Mouse (Mus musculus) heart, embryonic 16.5 days (tissue): ENCODE data around the gene Defb45. TPM values are rescaled to one million over a fixed set of nuclear protein-coding genes. Genes with fewer than 3 reads are reported as not detected.

Experiments used
- ATAC-seq: fragments of 200-750 bp; cut with Nextera tagmentation; replicated peaks from 2 replicates; pipeline ENCODE4 v1.8.0; 2017; ENCODE audit warnings: moderate number of reproducible peaks; ENCODE audit not compliant: insufficient read depth, low FRiP score; ENCODE audit errors: extremely low read depth
- H3K27ac ChIP-seq: fragments of 300-500 bp; sonication (generic); 2 replicates; pipeline ENCODE4 v1.5.1; 2014; ENCODE audit warnings: mild to moderate bottlenecking, low read length, control low read depth, moderate library complexity
- H3K27me3 ChIP-seq: fragments of 300-500 bp; sonication (generic); 2 replicates; pipeline ENCODE4 v1.6.1; 2014; ENCODE audit warnings: low read length, mixed read lengths; ENCODE audit not compliant: control insufficient read depth, insufficient read depth
- H3K36me3 ChIP-seq: fragments of 300-500 bp; sonication (generic); 2 replicates; pipeline ENCODE4 v1.6.1; 2014; ENCODE audit not compliant: control insufficient read depth, insufficient read depth
- H3K4me1 ChIP-seq: fragments of 300-500 bp; sonication (generic); 2 replicates; pipeline ENCODE4 v1.6.1; 2014; ENCODE audit warnings: low read length, mixed read lengths; ENCODE audit not compliant: control insufficient read depth, insufficient read depth
- H3K4me2 ChIP-seq: fragments of 300-500 bp; sonication (generic); 2 replicates; pipeline ENCODE4 v1.6.1; 2014; ENCODE audit warnings: low read depth, mild to moderate bottlenecking, control low read depth, low read length
- H3K4me3 ChIP-seq: fragments of 300-500 bp; sonication (generic); 2 replicates; pipeline ENCODE4 v1.5.1; 2014; ENCODE audit warnings: mild to moderate bottlenecking, control low read depth, low read length
- H3K9ac ChIP-seq: fragments of 300-500 bp; sonication (generic); 2 replicates; pipeline ENCODE4 v1.6.1; 2014; ENCODE audit warnings: low read length, control low read depth
- H3K9me3 ChIP-seq: fragments of 300-500 bp; sonication (generic); replicated peaks from 2 replicates; pipeline ENCODE4 v1.6.1; 2016; ENCODE audit warnings: low read length; ENCODE audit not compliant: control insufficient read depth
- WGBS: fragments of 180-500 bp; shearing (Covaris S2); extraction: QIAGEN DNeasy Blood & Tissue Kit; methylation state at CpG from one replicate; pipeline ENCODE4 v1.1.7; 2014; 5-methylcytosine and 5-hydroxymethylcytosine counted together
- polyA plus RNA-seq: library from polyadenylated mRNA; unstranded; fragments of >200 nt; fragmentation: Nextera tagmentation; extraction: Ambion mirVana; gene quantifications from 2 replicates; pipeline ENCODE4 v1.2.1, GENCODE M21; 2015

Defb45 gene
- polyA plus RNA-seq = not detected in 2 replicates

GRCm38 (mm10) chr2:152599299-152599698 is at the start of gene Defb45:
Gene Defb45, minus strand, starts transcription at chr2:152599399.
- 64% methylated on average over 7 of the region's 7 CpGs for WGBS
- Histone ChIP-seq H3K36me3 (no peaks in the 10 kb centered on the region), H3K4me1 (no peaks in the 10 kb centered on the region), H3K4me2 (no peak within 1 kb of the TSS), H3K27me3 (no peaks in the 10 kb centered on the region), H3K9ac (no peak within 1 kb of the TSS), H3K27ac (no peak within 1 kb of the TSS), H3K4me3 (no peak within 1 kb of the TSS), H3K9me3 (no peaks in the 10 kb centered on the region)
- no peak for ATAC-seq

GRCm38 (mm10) chr2:152639406-152640113 is 40.4 kb upstream of the Defb45 start:
- 22% methylated on average over 11 of the region's 11 CpGs for WGBS
- peaks cover 10% of the 10 kb centered on the region for H3K4me1 ChIP-seq
- H3K36me3 ChIP-seq = no peaks in the 10 kb centered on the region
- no peaks in the 10 kb centered on the region for H3K9me3 ChIP-seq
- no peak overlapping the region for H3K9ac ChIP-seq
- H3K4me2 ChIP-seq = no peak overlapping the region
- peak; percentile 46 for ATAC-seq
- H3K27me3 ChIP-seq = 0 out of 2 replicates have a peak, but pooled peaks cover under 1% of the 10 kb centered on the region
- H3K27ac ChIP-seq = peak overlapping the region; percentile 68
- H3K4me3 ChIP-seq = no peak overlapping the region

- H3K4me3 ChIP-seq = no peak overlapping the region
- H3K27ac ChIP-seq = peak overlapping the region; percentile 68
- ATAC-seq = no peak
- 57% methylated on average over 6 of the region's 6 CpGs for WGBS
- H3K36me3 ChIP-seq = no peaks in the 10 kb centered on the region
- H3K4me1 ChIP-seq = peaks cover 11% of the 10 kb centered on the region
- 0 out of 2 replicates have a peak, but pooled peaks cover 2% of the 10 kb centered on the region for H3K27me3 ChIP-seq
- H3K9ac ChIP-seq = no peak overlapping the region
- no peaks in the 10 kb centered on the region for H3K9me3 ChIP-seq
- no peak overlapping the region for H3K4me2 ChIP-seq
Observed at GRCm38 (mm10) chr2:152638865-152639264, 39.7 kb upstream of the Defb45 start.

- Histone ChIP-seq H3K27ac (peak overlapping the region; percentile 86), H3K4me2 (no peak overlapping the region), H3K4me3 (no peak overlapping the region), H3K9me3 (no peaks in the 10 kb centered on the region), H3K9ac (no peak overlapping the region), H3K27me3 (0 out of 2 replicates have a peak, but pooled peaks cover 2% of the 10 kb centered on the region), H3K36me3 (no peaks in the 10 kb centered on the region), H3K4me1 (peaks cover 18% of the 10 kb centered on the region)
- ATAC-seq = no peak
- WGBS = 79% methylated on average over 4 of the region's 4 CpGs
Observed at GRCm38 (mm10) chr2:152637381-152637780, 38.2 kb upstream of the Defb45 start.

GRCm38 (mm10) chr2:152637006-152637322 is 37.8 kb upstream of the Defb45 start:
- ATAC-seq = no peak
- Histone ChIP-seq H3K4me1 (peaks cover 18% of the 10 kb centered on the region), H3K9ac (no peak overlapping the region), H3K27ac (peak overlapping the region; percentile 86), H3K4me2 (0 out of 2 replicates have a peak overlapping the region, but pooled peaks have one; percentile 23), H3K36me3 (no peaks in the 10 kb centered on the region), H3K4me3 (no peak overlapping the region), H3K27me3 (0 out of 2 replicates have a peak, but pooled peaks cover 2% of the 10 kb centered on the region), H3K9me3 (no peaks in the 10 kb centered on the region)
- 71% methylated on average over 6 of the region's 6 CpGs for WGBS

GRCm38 (mm10) chr2:152636246-152637005 is 37.2 kb upstream of the Defb45 start:
- Histone ChIP-seq H3K9me3 (no peaks in the 10 kb centered on the region), H3K4me3 (no peak overlapping the region), H3K4me1 (peaks cover 18% of the 10 kb centered on the region), H3K36me3 (no peaks in the 10 kb centered on the region), H3K27ac (peak overlapping the region; percentile 86), H3K27me3 (0 out of 2 replicates have a peak, but pooled peaks cover 2% of the 10 kb centered on the region), H3K9ac (0 out of 2 replicates have a peak overlapping the region, but pooled peaks have one; percentile 32), H3K4me2 (0 out of 2 replicates have a peak overlapping the region, but pooled peaks have one; percentile 23)
- peak; percentile 73 for ATAC-seq
- WGBS = 60% methylated on average over 23 of the region's 23 CpGs

GRCm38 (mm10) chr2:152634311-152634710 is 35.1 kb upstream of the Defb45 start:
- WGBS = 58% methylated on average over 29 of the region's 29 CpGs
- no peak for ATAC-seq
- no peaks in the 10 kb centered on the region; the same call in 1 of the 2 replicates for H3K36me3 ChIP-seq

GRCm38 (mm10) chr2:152633334-152633733 is 34.1 kb upstream of the Defb45 start:
- H3K36me3 ChIP-seq = no peaks in the 10 kb centered on the region; the same call in 1 of the 2 replicates
- WGBS = 23% methylated on average over 17 of the region's 17 CpGs
- H3K4me1 ChIP-seq = peaks cover 18% of the 10 kb centered on the region
- peak overlapping the region; percentile 2; the same call in 1 of the 2 replicates for H3K9ac ChIP-seq
- H3K9me3 ChIP-seq = no peaks in the 10 kb centered on the region
- no peak overlapping the region; the same call in 1 of the 2 replicates for H3K27ac ChIP-seq
- H3K4me2 ChIP-seq = peak overlapping the region; percentile 46
- no peak for ATAC-seq
- peaks cover 7% of the 10 kb centered on the region for H3K27me3 ChIP-seq
- H3K4me3 ChIP-seq = peak overlapping the region; percentile 3; the same call in 1 of the 2 replicates

More at GRCm38 (mm10) chr2:152634311-152634710, 35.1 kb upstream of the Defb45 start:
- peaks cover 18% of the 10 kb centered on the region for H3K4me1 ChIP-seq
- H3K9ac ChIP-seq = no peak overlapping the region
- peaks cover 2% of the 10 kb centered on the region; the same call in 1 of the 2 replicates for H3K27me3 ChIP-seq
- no peak overlapping the region for H3K4me3 ChIP-seq
- no peak overlapping the region for H3K27ac ChIP-seq
- H3K4me2 ChIP-seq = no peak overlapping the region
- no peaks in the 10 kb centered on the region for H3K9me3 ChIP-seq
